Mouse (Mus musculus) MEL (cell line): ENCODE measurements around the gene Rac2. TPM values are rescaled to one million over a fixed set of nuclear protein-coding genes. Genes with fewer than 3 reads are reported as not detected.
A peak's percentile ranks its signal among the peaks of the same experiment; 100 is the strongest.

Experiments used
- DNase-seq: peaks from one replicate; pipeline ENCODE4 v3.0.0; 2011; ENCODE audit warnings: low read depth, low spot score
- H3K27ac ChIP-seq: 2 replicates; pipeline ENCODE4 v1.5.1; 2012; ENCODE audit warnings: low read depth, mild to moderate bottlenecking, control low read depth, low read length, moderate library complexity; ENCODE audit not compliant: control insufficient read depth
- H3K27me3 ChIP-seq, 2 experiments: fragments of 150-350 bp in 1 of 2; sonication (generic) in 1 of 2; 2 replicates each; pipeline ENCODE4 v1.6.1; 2012; ENCODE audit warnings: low read length in 2 of 2, mild to moderate bottlenecking in 2 of 2, improper control_type of control experiment in 1 of 2, moderate library complexity in 1 of 2; ENCODE audit not compliant: insufficient read depth in 2 of 2, control insufficient read depth in 1 of 2
- H3K36me3 ChIP-seq, 2 experiments: 2 replicates each; pipeline ENCODE4 v1.6.1; 2012 to 2014; ENCODE audit warnings: low read length in 2 of 2, improper control_type of control experiment in 1 of 2, inconsistent platforms in 1 of 2, mild to moderate bottlenecking in 1 of 2; ENCODE audit not compliant: insufficient read depth in 2 of 2, control insufficient read depth in 1 of 2
- H3K4me1 ChIP-seq, 2 experiments: fragments of 150-350 bp in 1 of 2; sonication (generic) in 1 of 2; 2 replicates each; pipeline ENCODE4 v1.6.1; 2012; ENCODE audit warnings: low read length in 2 of 2, improper control_type of control experiment in 1 of 2, mild to moderate bottlenecking in 1 of 2; ENCODE audit not compliant: insufficient read depth in 2 of 2, control insufficient read depth in 1 of 2
- H3K4me3 ChIP-seq, 2 experiments: fragments of 150-350 bp in 1 of 2; sonication (generic) in 1 of 2; 2 replicates each; pipeline ENCODE4 v1.5.1; 2012; ENCODE audit warnings: low read depth in 2 of 2, low read length in 2 of 2, mild to moderate bottlenecking in 2 of 2, moderate library complexity in 2 of 2, control low read depth in 1 of 2, improper control_type of control experiment in 1 of 2; ENCODE audit not compliant: control insufficient read depth in 1 of 2, insufficient read depth in 1 of 2
- H3K79me2 ChIP-seq: 2 replicates; pipeline ENCODE4 v1.6.1; 2012; ENCODE audit warnings: mild to moderate bottlenecking, low read length, moderate library complexity; ENCODE audit not compliant: control insufficient read depth, poor library complexity, insufficient read depth
- H3K9ac ChIP-seq: 2 replicates; pipeline ENCODE4 v1.6.1; 2012; ENCODE audit warnings: low read depth, mild to moderate bottlenecking, control low read depth, low read length, moderate library complexity; ENCODE audit not compliant: control insufficient read depth, poor library complexity, severe bottlenecking
- H3K9me3 ChIP-seq: fragments of 150-350 bp; sonication (generic); replicated peaks from 2 replicates; pipeline ENCODE4 v1.6.1; 2012; ENCODE audit warnings: mild to moderate bottlenecking, low read length, improper control_type of control experiment, moderate library complexity; ENCODE audit not compliant: insufficient read depth
- BHLHE40 ChIP-seq: IDR thresholded peaks from 2 replicates; pipeline ENCODE4 v1.6.1; 2012; ENCODE audit warnings: low read depth, mild to moderate bottlenecking, inconsistent platforms, low read length, improper control_type of control experiment, borderline replicate concordance
- CHD1 ChIP-seq: IDR thresholded peaks from 2 replicates; pipeline ENCODE4 v1.6.1; 2012; ENCODE audit warnings: low read depth, mild to moderate bottlenecking, inconsistent platforms, low read length, improper control_type of control experiment
- ELF1 ChIP-seq: IDR thresholded peaks from 2 replicates; pipeline ENCODE4 v1.6.1; 2014; ENCODE audit warnings: low read depth, mild to moderate bottlenecking, inconsistent platforms, low read length, improper control_type of control experiment, moderate library complexity
- EP300 ChIP-seq, 2 experiments: IDR thresholded peaks; 2 replicates each; pipeline ENCODE4 v1.6.1; 2011; ENCODE audit warnings: improper control_type of control experiment in 2 of 2, low read length in 2 of 2, low read depth in 1 of 2, mild to moderate bottlenecking in 1 of 2
- JUND ChIP-seq: IDR thresholded peaks from 2 replicates; pipeline ENCODE4 v1.6.1; 2011; ENCODE audit warnings: low read depth, mild to moderate bottlenecking, improper control_type of control experiment, low read length
- KAT2A ChIP-seq: conservative IDR thresholded peaks from 2 replicates; pipeline ENCODE4 v1.6.1; 2012; ENCODE audit warnings: low read depth, low read length, improper control_type of control experiment, inconsistent platforms
- MAFK ChIP-seq: IDR thresholded peaks from 2 replicates; pipeline ENCODE4 v1.6.1; 2011; ENCODE audit warnings: low read depth, mild to moderate bottlenecking, low read length, improper control_type of control experiment, borderline replicate concordance
- MEF2A ChIP-seq: IDR thresholded peaks from 2 replicates; pipeline ENCODE4 v1.6.1; 2014; ENCODE audit warnings: low read depth, mild to moderate bottlenecking, inconsistent platforms, low read length, improper control_type of control experiment; ENCODE audit not compliant: poor library complexity, insufficient replicate concordance, severe bottlenecking; ENCODE audit errors: extremely low read depth
- MYB ChIP-seq: IDR thresholded peaks from 2 replicates; pipeline ENCODE4 v1.6.1; 2011; ENCODE audit warnings: mild to moderate bottlenecking, low read depth, low read length, improper control_type of control experiment
- MYC ChIP-seq: IDR thresholded peaks from 2 replicates; pipeline ENCODE4 v1.6.1; 2011; ENCODE audit warnings: low read depth, mild to moderate bottlenecking, low read length, improper control_type of control experiment, moderate library complexity
- POLR2A ChIP-seq, 2 experiments: IDR thresholded peaks; 2 replicates each; pipeline ENCODE4 v1.6.1; 2011 to 2012; ENCODE audit warnings: low read length in 2 of 2, mild to moderate bottlenecking in 2 of 2, control low read depth in 1 of 2, improper control_type of control experiment in 1 of 2, low read depth in 1 of 2, moderate library complexity in 1 of 2; ENCODE audit not compliant: control insufficient read depth in 1 of 2, insufficient read depth in 1 of 2, poor library complexity in 1 of 2
- RAD21 ChIP-seq: IDR thresholded peaks from 2 replicates; pipeline ENCODE4 v1.6.1; 2011; ENCODE audit warnings: mild to moderate bottlenecking, low read depth, low read length, improper control_type of control experiment
- SIN3A ChIP-seq: IDR thresholded peaks from 2 replicates; pipeline ENCODE4 v1.6.1; 2012; ENCODE audit warnings: low read length, improper control_type of control experiment, inconsistent platforms
- SMC3 ChIP-seq: IDR thresholded peaks from 2 replicates; pipeline ENCODE4 v1.6.1; 2011; ENCODE audit warnings: low read depth, low read length, improper control_type of control experiment
- TAL1 ChIP-seq: IDR thresholded peaks from 2 replicates; pipeline ENCODE4 v1.6.1; 2012; ENCODE audit warnings: mild to moderate bottlenecking, inconsistent platforms, low read length, moderate library complexity, mixed read lengths
- USF2 ChIP-seq, 2 experiments: IDR thresholded peaks; 2 replicates each; pipeline ENCODE4 v1.6.1; 2011 to 2012; ENCODE audit warnings: improper control_type of control experiment in 2 of 2, low read length in 2 of 2, borderline replicate concordance in 1 of 2, inconsistent platforms in 1 of 2, low read depth in 1 of 2, mild to moderate bottlenecking in 1 of 2; ENCODE audit not compliant: insufficient read depth in 1 of 2
- ZC3H11A ChIP-seq: IDR thresholded peaks from 2 replicates; pipeline ENCODE4 v1.6.1; 2012; ENCODE audit warnings: low read depth, mild to moderate bottlenecking, inconsistent platforms, low read length, improper control_type of control experiment
- ZKSCAN1 ChIP-seq: IDR thresholded peaks from 2 replicates; pipeline ENCODE4 v1.6.1; 2012; ENCODE audit warnings: low read depth, mild to moderate bottlenecking, inconsistent platforms, low read length, improper control_type of control experiment, moderate library complexity
- ZMIZ1 ChIP-seq: IDR thresholded peaks from 2 replicates; pipeline ENCODE4 v1.6.1; 2012; ENCODE audit warnings: low read depth, mild to moderate bottlenecking, inconsistent platforms, low read length, improper control_type of control experiment, moderate library complexity
- ZNF384 ChIP-seq: IDR thresholded peaks from 2 replicates; pipeline ENCODE4 v1.6.1; 2012; ENCODE audit warnings: low read depth, mild to moderate bottlenecking, inconsistent platforms, low read length, improper control_type of control experiment
- polyA plus RNA-seq, 2 experiments: library from polyadenylated mRNA; stranded (reverse) in 1 of 2; unstranded in 1 of 2; fragments of >175 nt in 1 of 2; fragments of >200 nt in 1 of 2; gene quantifications; 2 replicates each; pipeline versions ENCODE4 v1.2.1 to v1.2.4; 2012; ENCODE audit warnings: low replicate concordance in 2 of 2, low read depth in 1 of 2; ENCODE audit not compliant: insufficient read length in 2 of 2, insufficient read depth in 1 of 2, missing spikeins in 1 of 2
- total RNA-seq: library from RNA; depleted of rRNA; stranded (reverse); fragments of 300-350 nt; gene quantifications from 2 replicates; pipeline ENCODE4 v1.2.3, GENCODE M21; 2012

The Rac2 gene
- total and polyA plus RNA-seq, 3 experiments, result 257 to 881 (median 772) TPM

- TF ChIP-seq BHLHE40, result no peak
- no peak for TF ChIP-seq ELF1
- TF ChIP-seq JUND, result no peak
- TF ChIP-seq MYB, result no peak
- peak; percentile 32; the same call in 1 of the 2 replicates for TF ChIP-seq KAT2A
- TF ChIP-seq ZKSCAN1, result no peak
Measured at GRCm38 (mm10) chr15:78531901-78532469, 40.6 kb downstream of the Rac2 start (continued).

GRCm38 (mm10) chr15:78531451-78531720 lies 41.2 kb downstream of the Rac2 start:
- H3K4me1 ChIP-seq, result no peaks in the 10 kb centered on the region; a peak in 1 of 4 replicates
- no peak overlapping the region for H3K4me3 ChIP-seq
- H3K27ac ChIP-seq, result no peak overlapping the region
- H3K9me3 ChIP-seq, result no peaks in the 10 kb centered on the region
- no peak for DNase-seq
- TF ChIP-seq MYB (no peak), ZMIZ1 (no peak), RAD21 (no peak), TAL1 (no peak), POLR2A (IDR thresholded peaks at IDR 0.05; ENCODE audit: control insufficient read depth in 1 of 2, insufficient read depth in 1 of 2, low read depth in 1 of 2, low read length in 2 of 2, poor library complexity in 1 of 2) (no peak), ZNF384 (no peak)
- TF ChIP-seq, all 39 proteins: peak for 0
- Histone ChIP-seq H3K27me3 (peaks cover 1 to 2% of the 10 kb centered on the region in 2 experiments; a peak in 1 of 4 replicates), H3K36me3 (peaks cover 0 to 3% of the 10 kb centered on the region in 2 experiments; a peak in 1 of 4 replicates), H3K79me2 (no peaks in the 10 kb centered on the region), H3K9ac (no peak overlapping the region)

- Histone ChIP-seq H3K4me3 (peak within 1 kb of the TSS; percentile 40 to 50), H3K36me3 (peaks cover 0 to 3% of the 10 kb centered on the region in 2 experiments; a peak in 1 of 4 replicates), H3K9me3 (no peaks in the 10 kb centered on the region), H3K4me1 (no peaks in the 10 kb centered on the region; a peak in 1 of 4 replicates), H3K27ac (no peak within 1 kb of the TSS), H3K79me2 (no peaks in the 10 kb centered on the region), H3K27me3 (peaks cover 1 to 2% of the 10 kb centered on the region in 2 experiments; a peak in 1 of 4 replicates), H3K9ac (peak within 1 kb of the TSS; percentile 50)
- DNase-seq, result no peak
- TF ChIP-seq JUND (no peak), MYC (no peak), SMC3 (no peak), EP300 (IDR thresholded peaks at IDR 0.05; ENCODE audit: low read depth in 1 of 2, low read length in 2 of 2) (no peak), CHD1 (no peak), SIN3A (no peak), MAFK (no peak), MEF2A (no peak), ZC3H11A (no peak), KAT2A (no peak), USF2 (IDR thresholded peaks at IDR 0.05; ENCODE audit: borderline replicate concordance in 1 of 2, insufficient read depth in 1 of 2, low read depth in 1 of 2, low read length in 2 of 2) (no peak)
Measured at GRCm38 (mm10) chr15:78530671-78531450, 41.7 kb downstream of the Rac2 start, which contains the start of gene C1qtnf6. TSS of gene C1qtnf6 (minus strand) at chr15:78531416.
